Mouse (Mus musculus): ENCODE results near the gene Cops8.

- TF ChIP-seq POLR2A (IDR thresholded peaks at IDR 0.05; ENCODE audit: low read depth, low read length): no peak
- no peak for TF ChIP-seq CTCF (IDR thresholded peaks at IDR 0.05; ENCODE audit: extremely low read depth, insufficient read length, insufficient replicate concordance, low read depth, low read length)
These were observed 1.7 kb upstream of the Cops8 start for GRCm38 (mm10) chr1:90601096-90601495.
